Mouse (Mus musculus) kidney, adult 9 months (tissue): ENCODE measurements around the gene Cacna1e.
A peak's percentile ranks its signal among the peaks of the same experiment; 100 is the strongest.

Source experiments
- DNase-seq: peaks from one replicate; pipeline ENCODE4 v3.0.0; 2022

The Cacna1e gene

DNA sequence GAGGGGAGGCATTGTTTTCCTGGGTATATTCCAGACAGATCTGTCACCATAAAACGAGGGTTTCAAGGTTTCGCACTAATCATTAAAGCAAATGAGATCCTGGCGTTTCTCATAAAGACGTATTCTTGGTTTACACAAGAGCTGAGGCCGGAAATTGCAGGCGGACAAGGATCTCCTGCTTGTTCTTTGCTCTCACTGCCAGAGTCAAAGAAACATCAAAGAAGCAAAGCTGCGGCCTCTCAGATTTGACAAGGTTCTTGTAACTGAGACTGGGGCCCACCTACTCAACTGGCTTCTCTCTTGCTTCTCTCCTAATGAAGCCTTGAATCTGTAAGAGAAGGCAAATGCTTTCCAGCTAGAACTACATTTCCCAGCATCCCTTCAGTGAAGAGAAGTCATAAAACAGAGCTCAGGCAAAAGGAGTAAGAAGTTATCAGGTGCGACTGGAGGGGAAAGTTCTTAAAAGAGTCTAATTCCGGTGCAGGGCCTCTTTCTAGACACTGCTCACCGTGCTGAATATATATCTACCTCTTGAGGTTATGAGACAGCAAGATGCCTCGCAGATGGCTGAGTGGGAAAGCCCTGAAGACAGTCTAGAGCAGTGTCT, 104.3 kb downstream of the Cacna1e start:
- DNase-seq: no peak

DNA sequence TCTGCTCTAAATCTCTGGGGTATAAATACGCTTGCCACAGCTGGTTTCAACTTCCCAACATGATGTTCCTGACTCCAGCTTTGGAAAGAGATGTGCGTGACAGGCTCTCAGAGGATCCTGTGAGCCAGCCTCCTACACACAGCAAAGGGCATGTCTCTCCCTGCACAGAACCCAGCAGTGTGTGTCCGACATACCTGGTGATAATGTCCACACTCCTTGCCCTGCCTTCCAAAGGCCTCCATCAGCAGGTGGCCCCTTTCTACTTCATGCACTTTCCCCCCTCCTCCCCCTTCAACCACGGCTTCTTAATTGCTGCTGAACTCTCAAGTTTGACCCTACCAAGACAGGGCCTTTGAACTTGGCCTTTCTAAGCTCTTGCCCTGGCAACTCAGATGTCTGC, 108.0 kb downstream of the Cacna1e start:
- no peak for DNase-seq

GRCm38 (mm10) chr1:154774468-154774867, 109.8 kb downstream of the Cacna1e start:
- no peak for DNase-seq

DNA sequence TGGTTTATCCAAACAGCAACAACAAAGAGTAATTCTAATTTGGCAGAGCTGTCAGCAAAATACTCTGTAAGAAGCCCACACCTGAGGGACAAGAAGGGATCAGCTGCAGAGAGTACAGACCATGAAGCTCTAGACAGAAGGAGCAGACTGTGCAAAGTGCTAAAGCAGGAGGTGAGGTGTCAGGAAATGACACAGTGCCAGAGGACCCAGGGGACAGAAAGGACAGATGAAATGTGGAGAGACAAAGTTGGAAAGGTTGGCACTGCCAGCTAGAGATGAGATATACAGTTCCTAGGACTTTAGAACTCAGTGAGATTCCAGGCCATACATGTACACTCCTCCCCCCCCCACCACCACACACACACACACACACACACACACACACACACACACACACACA, 113.2 kb downstream of the Cacna1e start:
- no peak for DNase-seq

GRCm38 (mm10) chr1:154770542-154770941, 113.8 kb downstream of the Cacna1e start:
- DNase-seq: no peak

- no peak for DNase-seq
These were observed 121.2 kb downstream of the Cacna1e start for GRCm38 (mm10) chr1:154763132-154763531.

- DNase-seq: peak; percentile 79
These were observed 132.2 kb downstream of the Cacna1e start for GRCm38 (mm10) chr1:154752081-154752480.

DNA sequence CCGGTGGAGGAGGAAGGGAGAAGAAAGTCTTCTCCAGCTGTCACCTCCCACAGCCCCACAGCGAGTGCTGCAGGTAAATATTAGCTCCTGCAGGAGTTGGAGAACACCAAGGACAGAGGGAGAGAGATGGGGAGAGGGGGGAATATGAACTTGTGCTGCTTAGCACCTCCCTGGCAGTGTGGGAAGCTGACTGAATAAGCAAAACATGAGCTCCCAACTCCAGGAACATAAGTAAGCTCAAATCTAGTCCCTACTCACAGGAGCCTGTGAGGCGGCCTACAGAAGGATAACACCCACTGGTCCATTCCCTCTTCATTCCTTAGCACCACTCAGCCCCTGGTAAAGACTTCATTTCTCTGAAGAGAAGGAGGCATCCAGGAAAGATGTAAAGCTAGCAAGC, 135.8 kb downstream of the Cacna1e start:
- no peak for DNase-seq

DNA sequence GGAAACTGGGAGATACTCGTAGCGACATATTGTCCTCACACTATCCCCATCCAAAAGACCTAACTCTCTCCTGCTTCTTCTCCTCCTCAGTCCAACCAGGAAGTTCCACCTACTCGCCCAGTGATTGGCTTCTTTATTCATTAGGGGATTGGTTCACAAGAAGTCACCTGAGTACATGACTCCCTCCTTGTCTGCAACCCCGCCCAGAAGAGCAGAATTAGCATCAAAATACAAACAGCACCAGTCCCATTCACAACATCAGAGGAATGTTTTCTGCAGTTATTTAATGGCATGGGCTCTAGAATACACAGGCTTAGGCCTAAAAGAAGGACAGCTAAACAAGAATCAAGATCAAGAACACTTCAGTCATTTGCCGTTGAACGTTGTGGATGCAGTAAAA, 139.1 kb downstream of the Cacna1e start:
- no peak for DNase-seq

DNA sequence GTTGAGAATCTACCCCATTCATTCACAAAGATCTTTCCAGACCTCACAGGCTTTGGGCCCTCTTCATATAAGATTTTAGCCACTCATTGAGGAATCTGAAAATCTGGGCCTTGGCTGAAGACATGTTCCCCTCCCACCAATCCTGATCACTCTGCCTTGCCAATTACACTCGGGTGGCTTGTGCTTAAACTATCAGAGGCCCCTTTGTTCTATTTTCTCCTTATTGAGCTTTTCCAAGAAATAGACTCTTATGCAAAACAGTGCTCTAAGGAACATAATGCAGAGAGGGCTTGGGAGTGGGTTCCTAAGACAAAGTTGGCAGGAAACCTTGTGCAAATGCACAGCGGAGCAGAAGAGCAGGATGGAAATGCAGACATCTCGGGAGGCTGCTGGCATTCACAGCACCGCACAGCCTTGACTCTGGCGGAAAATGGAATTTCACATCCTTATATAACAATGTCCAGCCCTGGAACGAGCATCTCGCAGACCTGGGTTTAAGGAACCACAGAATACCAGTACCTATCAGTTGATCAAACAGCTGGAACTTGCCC, 153.8 kb downstream of the Cacna1e start:
- no peak for DNase-seq

DNA sequence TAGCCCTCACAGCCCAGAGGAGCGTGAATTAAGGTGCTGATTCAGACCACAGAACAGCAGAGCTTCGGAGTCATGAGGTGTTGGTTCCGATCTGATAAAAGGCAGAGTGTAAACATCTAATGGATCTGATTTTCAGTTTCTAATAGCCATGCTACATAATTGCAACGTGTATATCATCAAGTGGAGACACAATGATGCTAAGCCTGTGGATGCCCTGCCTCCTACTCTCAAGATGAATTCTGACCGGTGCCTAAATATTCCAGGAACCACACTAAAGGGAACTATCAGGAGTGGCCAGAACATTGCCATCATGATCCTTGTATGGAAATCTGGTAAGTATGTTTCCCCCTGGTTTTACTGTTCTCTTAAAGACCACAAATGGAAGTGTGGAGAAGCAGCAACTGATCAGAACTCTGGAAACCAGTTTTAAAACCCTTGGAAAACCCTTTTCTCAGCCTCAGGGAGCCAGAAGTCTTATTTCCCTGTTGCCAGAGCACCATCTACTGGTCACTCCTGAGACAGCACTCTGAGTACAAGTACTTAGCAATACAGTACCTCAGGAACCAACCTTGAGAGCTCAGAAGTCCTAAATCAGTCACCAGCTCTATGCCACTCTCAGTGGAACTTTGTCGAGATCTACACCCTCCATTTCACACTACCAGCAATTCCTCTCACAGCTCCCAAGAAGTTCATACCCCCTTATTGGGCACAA, 154.9 kb downstream of the Cacna1e start:
- peak; percentile 79 for DNase-seq

GRCm38 (mm10) chr1:154728682-154729081, 155.6 kb downstream of the Cacna1e start:
- DNase-seq: no peak

DNA sequence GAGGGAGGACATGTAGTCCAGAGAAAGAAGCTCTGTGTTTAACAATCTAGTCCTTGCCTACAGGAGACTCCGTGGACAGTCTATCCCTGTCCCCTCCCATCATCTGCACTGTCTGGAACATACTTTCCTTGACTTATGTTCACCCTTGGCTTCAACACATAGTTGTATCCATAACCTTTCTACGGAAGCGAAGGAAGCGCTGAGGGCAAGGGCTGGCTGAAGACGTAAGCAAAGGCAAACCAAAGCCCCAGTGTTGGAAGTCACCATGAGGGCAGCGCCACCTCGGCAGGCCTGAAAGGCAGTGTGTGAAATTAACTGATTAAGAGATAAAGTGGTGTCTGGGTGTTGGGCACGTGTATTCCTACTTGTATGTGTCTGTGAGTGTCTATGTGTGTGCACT, 156.6 kb downstream of the Cacna1e start:
- DNase-seq: no peak

- no peak for DNase-seq
These were observed 157.7 kb downstream of the Cacna1e start for GRCm38 (mm10) chr1:154726361-154727161.

GRCm38 (mm10) chr1:154725356-154726320, 158.7 kb downstream of the Cacna1e start:
- DNase-seq: no peak

GRCm38 (mm10) chr1:154723537-154724286, 160.6 kb downstream of the Cacna1e start:
- DNase-seq: no peak

- DNase-seq: no peak
These were observed 161.2 kb downstream of the Cacna1e start for GRCm38 (mm10) chr1:154723078-154723477.

DNA sequence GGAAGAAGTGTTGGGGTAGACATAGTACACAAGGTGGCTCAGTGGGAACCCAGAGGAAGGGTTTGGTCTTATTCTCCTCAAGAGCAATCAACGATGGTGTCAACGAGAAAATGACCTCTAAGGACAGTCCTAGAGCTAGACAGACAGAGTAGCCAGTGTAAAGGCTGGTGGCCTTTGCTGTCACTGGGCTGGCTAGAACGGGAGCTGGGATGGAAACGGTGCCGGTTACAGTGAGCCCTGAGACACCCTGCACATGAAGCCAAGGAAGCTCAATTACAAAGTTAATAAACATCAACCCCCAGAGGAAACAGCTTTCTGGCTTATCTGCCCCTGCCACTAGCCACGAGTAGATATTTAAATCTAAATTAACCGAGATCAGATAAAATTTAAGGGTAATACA, 168.7 kb downstream of the Cacna1e start:
- no peak for DNase-seq

- DNase-seq: no peak
These were observed 171.6 kb downstream of the Cacna1e start for GRCm38 (mm10) chr1:154712747-154713146.

- no peak for DNase-seq
These were observed 176.6 kb downstream of the Cacna1e start for GRCm38 (mm10) chr1:154707584-154708290.

DNA sequence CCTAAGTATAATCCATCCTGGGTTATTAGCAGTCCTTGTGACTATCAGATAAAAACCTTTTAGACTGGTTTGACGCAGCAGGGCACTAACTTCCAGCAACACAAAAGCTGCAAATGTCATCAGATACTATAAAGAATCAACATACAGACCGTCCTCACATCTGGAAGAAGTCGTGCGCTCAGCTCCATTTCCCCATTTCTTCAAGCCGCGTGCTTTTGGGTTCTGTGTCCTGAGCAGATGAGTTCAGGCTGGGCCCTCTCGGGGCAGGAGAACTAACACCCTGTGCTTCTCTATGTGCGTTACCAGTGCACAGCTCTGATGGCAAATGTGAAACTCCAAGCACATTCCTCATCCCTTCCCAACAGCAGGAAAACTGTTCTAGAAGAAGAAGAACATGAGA, 177.3 kb downstream of the Cacna1e start:
- no peak for DNase-seq
